Mouse (Mus musculus) E14TG2a.4 (cell line): ENCODE measurements around the gene Cobl.

Experiments used
- CTCF ChIP-seq: conservative IDR thresholded peaks from 2 replicates; pipeline ENCODE4 v1.5.1; 2014; ENCODE audit warnings: low read length
- NANOG ChIP-seq: IDR thresholded peaks from 2 replicates; pipeline ENCODE4 v1.6.1; 2014; ENCODE audit warnings: borderline replicate concordance, low read length, mixed read lengths

DNA sequence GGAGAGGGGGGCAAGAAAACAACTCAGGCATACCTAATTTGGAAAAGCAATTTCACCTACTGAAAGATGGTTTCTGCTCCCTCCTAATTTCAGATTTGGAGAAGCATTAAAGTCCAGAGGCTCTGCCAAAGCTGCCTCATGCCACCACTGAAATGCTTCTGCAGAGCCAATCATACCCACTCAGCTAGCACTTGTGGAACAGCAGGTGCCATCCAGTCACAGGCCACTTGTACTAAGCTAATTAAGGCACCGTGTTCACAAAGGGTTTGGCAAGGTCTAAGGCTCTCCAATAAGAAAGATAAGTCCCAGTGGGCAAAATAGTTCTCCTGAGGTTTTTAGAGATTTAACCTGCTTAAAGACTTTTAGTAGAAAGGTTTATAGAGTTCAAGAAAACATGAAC lies 143.3 kb downstream of the Cobl start:
- no peak for TF ChIP-seq CTCF
- no peak for TF ChIP-seq NANOG
